Mouse (Mus musculus): ENCODE results near the gene B3gat2. TPM values are rescaled to one million over a fixed set of nuclear protein-coding genes. Genes with fewer than 3 reads are reported as not detected.
A peak's percentile ranks its signal among the peaks of the same experiment; 100 is the strongest.

B3gat2 gene
- 11.0 and 11.3 TPM in 2 replicates for polyA plus RNA-seq (2015; fragmentation: Nextera tagmentation; extraction: Ambion mirVana)

DNA sequence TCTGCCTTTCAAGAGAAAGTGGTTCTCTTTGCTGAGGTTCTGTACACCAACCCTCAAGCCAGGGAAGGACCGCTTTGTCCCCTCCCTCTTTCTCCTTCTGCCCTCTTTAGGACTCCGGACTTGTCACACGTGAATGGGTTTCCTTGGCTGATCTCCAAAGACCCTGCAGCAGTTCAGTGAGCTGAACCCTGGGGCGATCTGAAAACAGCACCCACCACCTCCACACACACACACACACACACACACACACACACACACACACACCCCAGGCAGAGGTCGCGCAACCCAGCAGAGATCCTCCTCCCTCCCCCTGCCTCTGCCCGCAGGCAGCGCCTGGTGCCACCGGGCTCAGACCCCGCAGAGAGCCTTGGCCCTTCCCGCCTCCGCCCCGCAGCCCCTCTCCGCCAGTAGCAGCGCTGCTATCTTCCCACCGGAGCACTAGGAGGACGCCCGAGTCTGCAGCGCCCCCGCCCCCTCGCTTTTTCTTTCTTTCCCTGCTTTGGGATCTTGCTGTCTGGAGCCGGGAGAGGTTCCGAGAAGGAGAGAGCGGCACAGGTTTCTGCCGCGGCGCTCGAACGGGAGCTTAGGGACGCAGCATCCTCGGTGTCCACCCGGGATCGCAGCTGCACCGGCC lies at the start of gene B3gat2:
Gene B3gat2 (plus strand): TSS at position 252 of the 634 bp plus-strand sequence.
- Histone ChIP-seq H3K9me3 (no peaks in the 10 kb centered on the region), H3K4me3 (peak within 1 kb of the TSS; percentile 91), H3K27ac (replicated peaks) (peak within 1 kb of the TSS; percentile 87), H3K27me3 (peaks cover 14% of the 10 kb centered on the region; the same call in 1 of the 2 replicates), H3K9ac (replicated peaks) (peak within 1 kb of the TSS; percentile 80), H3K4me2 (replicated peaks) (peak within 1 kb of the TSS; percentile 78), H3K36me3 (no peaks in the 10 kb centered on the region), H3K4me1 (peaks cover 34% of the 10 kb centered on the region)
- 0% methylated on average over 28 of the region's 34 CpGs for WGBS
- ATAC-seq (replicated peaks): peak; percentile 69

DNA sequence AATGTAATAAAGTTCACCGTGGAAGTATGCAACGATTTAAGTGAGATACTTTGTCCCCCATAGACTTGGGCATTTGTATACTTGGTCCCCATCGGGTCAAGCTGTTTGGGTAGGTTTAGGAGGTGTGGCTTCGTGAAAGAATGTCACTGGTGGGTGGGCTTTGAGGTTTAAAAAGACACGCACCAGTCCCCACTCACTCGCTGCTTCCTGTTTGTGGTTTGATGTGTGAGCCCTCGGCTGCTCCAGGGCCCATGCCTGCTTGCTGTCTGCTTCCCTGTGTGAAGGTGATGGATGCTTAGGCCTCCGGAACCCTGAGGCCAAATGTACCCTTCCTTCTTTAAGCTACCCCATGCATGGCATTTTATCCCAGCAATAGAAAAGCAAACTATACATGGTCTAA lies 41.2 kb upstream of the B3gat2 start:
- Histone ChIP-seq H3K27ac (replicated peaks) (no peak overlapping the region), H3K4me3 (no peak overlapping the region), H3K9ac (replicated peaks) (no peak overlapping the region), H3K27me3 (no peaks in the 10 kb centered on the region), H3K36me3 (no peaks in the 10 kb centered on the region), H3K9me3 (no peaks in the 10 kb centered on the region), H3K4me1 (peaks cover 6% of the 10 kb centered on the region; the same call in 1 of the 2 replicates), H3K4me2 (replicated peaks) (no peak overlapping the region)
- ATAC-seq (replicated peaks): no peak
- WGBS: 87% methylated on average over 8 of the region's 8 CpGs

DNA sequence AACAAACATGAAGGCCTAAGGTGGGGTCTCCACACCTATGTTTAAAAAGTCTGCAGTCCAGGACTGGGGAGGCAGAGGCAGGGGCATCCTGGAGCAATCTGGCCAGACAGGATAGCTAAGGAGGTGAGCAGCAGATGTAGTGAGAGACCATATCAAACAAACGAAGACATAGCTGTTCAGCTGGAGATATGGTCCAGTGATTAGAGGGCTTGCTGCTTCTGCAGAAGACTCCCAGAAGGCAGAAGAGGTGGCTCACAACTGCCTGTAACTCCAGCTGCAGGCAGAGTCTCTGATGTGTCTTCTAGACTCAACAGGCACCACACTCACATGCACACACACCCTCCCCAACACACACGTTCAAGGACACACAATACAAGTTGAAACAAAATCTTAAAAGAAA lies 40.5 kb upstream of the B3gat2 start:
- H3K36me3 ChIP-seq: no peaks in the 10 kb centered on the region
- no peak overlapping the region for H3K27ac ChIP-seq (replicated peaks)
- 78% methylated on average over 2 of the region's 2 CpGs for WGBS
- H3K4me3 ChIP-seq: no peak overlapping the region
- H3K4me2 ChIP-seq (replicated peaks): no peak overlapping the region
- no peaks in the 10 kb centered on the region for H3K9me3 ChIP-seq
- H3K9ac ChIP-seq (replicated peaks): no peak overlapping the region
- no peaks in the 10 kb centered on the region for H3K27me3 ChIP-seq
- ATAC-seq (replicated peaks): no peak
- peaks cover 6% of the 10 kb centered on the region; the same call in 1 of the 2 replicates for H3K4me1 ChIP-seq

DNA sequence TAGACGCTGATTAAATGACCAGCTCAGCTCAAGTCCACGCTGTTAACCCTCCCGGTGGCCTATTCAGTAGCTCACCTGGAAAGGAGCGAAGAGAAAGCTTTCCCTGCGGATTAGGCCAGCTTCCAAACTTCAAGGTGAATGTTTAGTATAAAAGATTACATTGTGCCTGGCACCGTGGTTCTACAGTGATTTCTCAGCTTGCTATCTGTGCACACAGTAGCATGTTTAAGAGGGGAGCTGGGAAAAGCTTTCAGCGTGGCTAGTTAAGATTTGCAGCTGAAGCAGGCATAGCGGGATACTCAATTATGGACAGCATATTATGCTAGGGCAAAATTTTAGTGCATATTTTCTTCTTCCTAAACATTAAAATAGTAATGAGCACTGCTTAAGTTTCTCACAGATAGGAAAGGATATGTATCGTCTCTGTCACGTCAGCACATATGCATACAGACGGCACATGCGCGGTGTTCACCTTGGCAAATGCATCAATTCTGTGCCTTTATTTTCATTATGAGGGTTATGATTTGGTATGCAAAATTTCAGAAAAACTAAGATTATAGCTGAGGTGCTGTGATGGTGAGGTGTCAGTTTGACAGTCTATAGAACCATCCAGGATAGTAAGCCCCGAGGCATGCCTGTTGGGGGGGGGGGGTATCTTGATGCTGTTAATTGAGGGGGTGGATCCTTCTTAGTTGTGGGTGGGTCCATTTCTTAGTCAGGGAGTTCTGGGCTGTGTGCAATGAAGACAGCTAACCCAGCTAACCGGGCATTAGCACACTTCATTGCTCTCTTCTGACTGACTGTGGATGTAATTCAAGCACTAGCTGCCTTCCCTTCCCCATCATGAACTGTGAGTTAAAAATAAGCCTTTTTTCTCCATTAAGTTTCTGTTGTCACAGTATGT lies 38.8 kb upstream of the B3gat2 start:
- 43% methylated on average over 15 of the region's 15 CpGs for WGBS
- ATAC-seq (replicated peaks): peak; percentile 58; the same call in 1 of the 2 replicates
- no peaks in the 10 kb centered on the region for H3K36me3 ChIP-seq
- no peak overlapping the region for H3K27ac ChIP-seq (replicated peaks)
- no peak overlapping the region for H3K9ac ChIP-seq (replicated peaks)
- H3K9me3 ChIP-seq: no peaks in the 10 kb centered on the region
- H3K4me2 ChIP-seq (replicated peaks): no peak overlapping the region
- H3K4me3 ChIP-seq: no peak overlapping the region
- no peaks in the 10 kb centered on the region for H3K27me3 ChIP-seq
- peaks cover 6% of the 10 kb centered on the region; the same call in 1 of the 2 replicates for H3K4me1 ChIP-seq

DNA sequence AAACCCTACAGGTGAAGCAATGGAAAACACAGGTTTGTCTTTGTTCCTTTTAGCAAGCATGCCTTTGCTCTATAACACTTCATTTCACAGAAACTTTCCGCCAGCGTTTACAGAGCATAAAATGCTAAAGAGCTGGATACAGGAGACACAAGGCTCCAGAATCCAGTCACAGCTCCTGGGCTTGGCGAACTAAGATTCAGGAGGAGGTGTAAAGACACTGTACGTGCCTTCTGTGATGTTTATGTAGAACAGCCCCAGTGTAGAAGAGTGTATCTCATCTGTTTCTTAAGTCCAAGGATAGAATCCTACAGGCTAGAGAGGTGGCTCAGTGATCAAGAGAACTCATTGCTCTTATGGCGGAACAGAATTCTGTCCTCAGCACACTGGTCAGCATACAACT lies 30.2 kb upstream of the B3gat2 start:
- Histone ChIP-seq H3K4me3 (no peak overlapping the region), H3K27me3 (no peaks in the 10 kb centered on the region), H3K4me1 (no peaks in the 10 kb centered on the region), H3K27ac (replicated peaks) (no peak overlapping the region), H3K36me3 (no peaks in the 10 kb centered on the region), H3K9me3 (no peaks in the 10 kb centered on the region), H3K9ac (replicated peaks) (no peak overlapping the region), H3K4me2 (replicated peaks) (no peak overlapping the region)
- 90% methylated on average over 5 of the region's 5 CpGs for WGBS
- ATAC-seq (replicated peaks): no peak

DNA sequence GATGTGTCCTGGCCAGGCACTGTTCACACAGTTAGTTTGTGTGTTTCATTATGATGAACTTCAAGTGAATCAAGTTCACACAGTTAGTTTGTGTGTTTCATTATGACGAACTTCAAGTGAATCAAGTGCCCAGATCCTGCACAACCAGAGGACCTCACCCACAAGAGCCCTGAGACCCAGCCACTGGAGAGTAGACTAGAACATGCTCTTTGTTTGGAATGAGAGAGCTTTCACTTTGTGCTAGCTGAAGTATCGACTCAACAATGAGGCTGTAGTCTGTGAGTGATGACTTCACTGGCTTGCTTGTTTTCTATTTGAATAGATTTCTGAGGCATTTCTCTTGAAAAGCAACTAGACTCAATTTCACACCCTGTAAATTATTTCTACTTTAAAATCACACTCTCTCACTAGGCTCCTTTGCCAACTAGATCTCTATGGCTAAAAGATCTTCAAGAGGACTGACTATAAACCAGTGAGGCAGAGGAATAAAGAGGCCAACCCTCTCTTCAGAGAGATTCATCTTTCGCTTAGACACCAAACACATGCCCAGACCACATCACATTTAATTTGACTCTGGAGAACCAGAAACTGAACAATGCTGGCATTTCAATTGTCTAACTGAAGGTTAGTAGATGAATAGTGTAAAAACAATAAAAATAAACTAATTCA lies 10.6 kb upstream of the B3gat2 start:
- Histone ChIP-seq H3K9me3 (no peaks in the 10 kb centered on the region), H3K9ac (replicated peaks) (no peak overlapping the region), H3K4me2 (replicated peaks) (no peak overlapping the region), H3K4me3 (no peak overlapping the region), H3K27me3 (no peaks in the 10 kb centered on the region), H3K27ac (replicated peaks) (no peak overlapping the region), H3K4me1 (no peaks in the 10 kb centered on the region; the same call in 1 of the 2 replicates), H3K36me3 (no peaks in the 10 kb centered on the region)
- WGBS: 41% methylated on average over 3 of the region's 3 CpGs
- ATAC-seq (replicated peaks): no peak

DNA sequence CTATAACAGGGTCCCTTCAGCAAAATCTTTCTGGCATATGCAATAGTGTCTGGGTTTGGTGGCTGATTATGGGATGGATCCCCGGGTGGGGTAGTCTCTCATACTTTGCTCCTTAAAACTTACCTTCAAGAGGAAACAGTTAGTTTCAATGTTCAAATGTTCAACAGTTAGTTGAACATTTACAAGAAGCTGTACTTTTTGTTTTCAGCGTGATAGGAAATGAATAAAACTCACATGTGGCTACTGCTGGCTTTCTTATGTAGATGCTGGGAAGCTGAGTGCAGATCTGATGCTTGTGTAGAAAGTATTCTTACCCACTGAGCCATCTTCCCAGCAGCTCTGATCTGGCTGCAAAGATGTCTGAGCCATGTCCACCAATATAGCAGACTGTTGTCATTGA lies 8.5 kb upstream of the B3gat2 start:
- no peaks in the 10 kb centered on the region for H3K9me3 ChIP-seq
- no peak for ATAC-seq (replicated peaks)
- H3K4me3 ChIP-seq: no peak overlapping the region
- no peaks in the 10 kb centered on the region for H3K27me3 ChIP-seq
- H3K36me3 ChIP-seq: no peaks in the 10 kb centered on the region
- no peak overlapping the region for H3K9ac ChIP-seq (replicated peaks)
- no peak overlapping the region for H3K27ac ChIP-seq (replicated peaks)
- no peak overlapping the region for H3K4me2 ChIP-seq (replicated peaks)
- no peaks in the 10 kb centered on the region; the same call in 1 of the 2 replicates for H3K4me1 ChIP-seq
- 81% methylated on average over 2 of the region's 2 CpGs for WGBS

DNA sequence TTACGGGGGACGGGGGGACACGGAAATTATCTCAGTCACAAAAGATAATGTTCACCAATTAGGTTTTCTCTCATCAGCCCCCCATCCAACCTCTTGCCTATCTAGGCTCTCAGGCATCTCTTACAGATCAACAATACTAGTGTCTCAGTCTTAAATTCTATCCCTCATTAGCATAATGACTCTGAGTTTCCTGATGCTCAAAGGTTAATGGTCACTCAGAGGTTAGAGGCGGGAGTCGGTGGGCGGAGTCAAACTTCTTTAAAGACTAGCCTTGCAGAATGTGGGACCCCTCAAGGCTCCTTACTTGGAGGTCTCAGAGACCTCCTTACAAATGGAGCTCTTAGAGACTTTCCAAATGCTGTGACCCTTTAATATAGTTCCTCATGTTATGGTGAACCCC lies 8.0 kb upstream of the B3gat2 start:
- WGBS: 90% methylated on average over 6 of the region's 6 CpGs
- Histone ChIP-seq H3K27me3 (no peaks in the 10 kb centered on the region), H3K9ac (replicated peaks) (no peak overlapping the region), H3K4me3 (no peak overlapping the region), H3K36me3 (no peaks in the 10 kb centered on the region), H3K4me2 (replicated peaks) (no peak overlapping the region), H3K9me3 (no peaks in the 10 kb centered on the region), H3K4me1 (no peaks in the 10 kb centered on the region; the same call in 1 of the 2 replicates), H3K27ac (replicated peaks) (no peak overlapping the region)
- ATAC-seq (replicated peaks): no peak

DNA sequence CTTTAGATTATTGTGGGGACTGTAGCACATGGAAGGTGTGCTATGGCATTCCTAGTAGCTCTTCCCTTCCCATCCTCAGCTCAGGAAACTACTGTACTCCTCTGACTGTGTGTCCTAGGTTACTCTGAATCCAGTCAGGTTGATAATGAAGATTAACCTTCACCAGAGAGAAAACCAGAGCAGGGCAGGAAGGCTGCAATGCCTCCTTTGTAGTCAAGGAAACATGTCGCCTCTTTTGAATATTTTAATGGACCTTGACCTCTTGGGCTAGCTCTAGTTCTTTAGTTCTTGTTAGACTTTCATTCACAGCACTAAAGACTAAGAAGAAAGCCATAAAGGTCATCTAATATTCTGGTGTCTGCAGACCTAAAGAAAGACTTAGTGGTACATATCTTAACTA lies 7.2 kb upstream of the B3gat2 start:
- Histone ChIP-seq H3K36me3 (no peaks in the 10 kb centered on the region), H3K4me3 (no peak overlapping the region), H3K4me1 (no peaks in the 10 kb centered on the region; the same call in 1 of the 2 replicates), H3K27ac (replicated peaks) (no peak overlapping the region), H3K9ac (replicated peaks) (no peak overlapping the region), H3K27me3 (no peaks in the 10 kb centered on the region; the same call in 1 of the 2 replicates), H3K4me2 (replicated peaks) (no peak overlapping the region), H3K9me3 (no peaks in the 10 kb centered on the region)
- no peak for ATAC-seq (replicated peaks)
- WGBS: 77% methylated on average over 1 of the region's 1 CpGs

DNA sequence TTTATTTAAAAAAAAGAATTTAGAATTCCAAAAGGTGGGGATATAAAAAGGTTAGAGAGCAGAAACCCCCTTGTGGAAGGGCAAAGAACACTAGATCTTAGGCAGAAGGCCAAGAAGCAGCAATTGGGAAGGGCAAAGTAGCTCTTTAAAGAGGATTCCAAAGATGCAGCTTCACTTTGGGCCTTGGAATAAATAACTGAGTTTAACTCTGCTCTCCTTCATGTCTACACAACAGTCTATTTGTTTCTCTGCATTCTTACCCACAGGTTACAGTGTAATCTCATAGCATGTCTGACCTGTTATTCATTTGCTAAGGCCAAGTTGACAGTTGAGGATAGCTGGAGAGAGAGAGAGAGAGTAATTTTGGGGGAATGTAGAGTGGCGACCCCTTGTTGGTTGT lies 6.6 kb upstream of the B3gat2 start:
- no peaks in the 10 kb centered on the region for H3K36me3 ChIP-seq
- H3K9ac ChIP-seq (replicated peaks): no peak overlapping the region
- ATAC-seq (replicated peaks): no peak
- H3K4me2 ChIP-seq (replicated peaks): no peak overlapping the region
- 92% methylated on average over 1 of the region's 1 CpGs for WGBS
- no peak overlapping the region for H3K4me3 ChIP-seq
- peaks cover 6% of the 10 kb centered on the region; the same call in 1 of the 2 replicates for H3K27me3 ChIP-seq
- H3K4me1 ChIP-seq: no peaks in the 10 kb centered on the region; the same call in 1 of the 2 replicates
- no peaks in the 10 kb centered on the region for H3K9me3 ChIP-seq
- no peak overlapping the region for H3K27ac ChIP-seq (replicated peaks)

DNA sequence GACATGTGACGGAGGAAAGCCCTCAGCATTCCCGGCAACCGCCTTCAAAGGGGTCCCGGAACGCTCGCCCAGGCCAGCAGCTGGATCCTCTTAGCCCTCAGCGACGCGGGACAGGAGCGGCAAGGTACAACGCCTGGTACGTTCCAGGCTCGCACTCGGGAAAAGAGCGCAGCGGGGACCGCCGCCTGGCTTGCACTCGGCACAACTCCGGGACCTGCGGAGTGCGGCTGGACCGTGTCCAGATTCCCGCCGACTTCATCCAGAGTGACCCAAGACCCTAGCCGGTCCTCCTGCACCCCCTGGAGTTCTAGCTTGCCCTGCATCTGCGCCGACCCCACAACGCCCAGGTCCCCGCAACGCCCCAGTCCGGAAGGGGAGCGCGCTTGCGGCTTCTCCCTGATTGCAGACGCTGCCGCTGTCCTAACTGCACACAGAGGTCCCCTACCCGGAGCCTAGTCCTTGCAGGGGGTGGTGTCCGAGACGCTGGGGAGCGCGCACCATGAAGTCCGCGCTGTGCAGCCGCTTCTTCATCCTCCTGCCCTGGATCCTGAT lies 659 bp downstream of the B3gat2 start:
- Histone ChIP-seq H3K9ac (replicated peaks) (peak overlapping the region; percentile 80), H3K27me3 (peaks cover 14% of the 10 kb centered on the region; the same call in 1 of the 2 replicates), H3K9me3 (no peaks in the 10 kb centered on the region), H3K36me3 (no peaks in the 10 kb centered on the region), H3K4me2 (replicated peaks) (peak overlapping the region; percentile 78), H3K4me3 (peak overlapping the region; percentile 91), H3K27ac (replicated peaks) (peak overlapping the region; percentile 87), H3K4me1 (peaks cover 38% of the 10 kb centered on the region)
- ATAC-seq (replicated peaks): peak; percentile 47
- under 1% methylated on average over 45 of the region's 45 CpGs for whole genome bisulfite sequencing

Data from forebrain, embryonic 15.5 days (tissue).